Mouse (Mus musculus) hindbrain, postnatal 0 days (tissue): ENCODE measurements around the gene Elmo2. TPM values are rescaled to one million over a fixed set of nuclear protein-coding genes. Genes with fewer than 3 reads are reported as not detected.
A peak's percentile ranks its signal among the peaks of the same experiment; 100 is the strongest.

Experiments
- ATAC-seq: fragments of 200-750 bp; cut with Nextera tagmentation; 2 replicates; pipeline ENCODE4 v1.8.0; 2017; ENCODE audit warnings: mild to moderate bottlenecking, moderate TSS enrichment, moderate library complexity
- DNase-seq: peaks from one replicate; pipeline ENCODE4 v3.0.0-alpha.2; 2015; ENCODE audit warnings: low spot score
- H3K27ac ChIP-seq: fragments of 300-500 bp; sonication (generic); 2 replicates; pipeline ENCODE4 v1.5.1; 2014; ENCODE audit warnings: mild to moderate bottlenecking
- H3K27me3 ChIP-seq: fragments of 300-500 bp; sonication (generic); 2 replicates; pipeline ENCODE4 v1.6.1; 2014; ENCODE audit warnings: low read length, mixed read lengths; ENCODE audit not compliant: insufficient read depth
- H3K36me3 ChIP-seq: fragments of 300-500 bp; sonication (generic); 2 replicates; pipeline ENCODE4 v1.6.1; 2014; ENCODE audit warnings: low read length, mixed read lengths; ENCODE audit not compliant: insufficient read depth
- H3K4me1 ChIP-seq: fragments of 300-500 bp; sonication (generic); 2 replicates; pipeline ENCODE4 v1.6.1; 2014; ENCODE audit warnings: antibody characterized with exemption, low read length, mixed read lengths; ENCODE audit not compliant: insufficient read depth
- H3K4me2 ChIP-seq: fragments of 300-500 bp; sonication (generic); 2 replicates; pipeline ENCODE4 v1.6.1; 2014; ENCODE audit warnings: low read depth, mild to moderate bottlenecking, low read length, moderate library complexity, mixed read lengths
- H3K4me3 ChIP-seq: fragments of 300-500 bp; sonication (generic); 2 replicates; pipeline ENCODE4 v1.5.1; 2014; ENCODE audit warnings: low read length
- H3K9ac ChIP-seq: fragments of 300-500 bp; sonication (generic); replicated peaks from 2 replicates; pipeline ENCODE4 v1.6.1; 2014; ENCODE audit warnings: mild to moderate bottlenecking, low read length, moderate library complexity, mixed read lengths
- H3K9me3 ChIP-seq: fragments of 300-500 bp; sonication (generic); 2 replicates; pipeline ENCODE4 v1.6.1; 2016; ENCODE audit warnings: low read length, mixed read lengths
- CTCF ChIP-seq: IDR thresholded peaks from 2 replicates; pipeline ENCODE4 v1.5.1; 2016; ENCODE audit warnings: antibody characterized with exemption, control low read depth, low read depth
- WGBS: fragments of 180-500 bp; shearing (Covaris S2); extraction: QIAGEN DNeasy Blood & Tissue Kit; methylation state at CpG from one replicate; pipeline ENCODE4 v1.1.7; 2014; 5-methylcytosine and 5-hydroxymethylcytosine counted together
- polyA plus RNA-seq: library from polyadenylated mRNA; unstranded; fragments of >200 nt; fragmentation: Nextera tagmentation; extraction: Ambion mirVana; gene quantifications from 2 replicates; pipeline ENCODE4 v1.2.1, GENCODE M21; 2015
- total RNA-seq: library from RNA; depleted of rRNA; stranded (reverse); fragments of >200 nt; gene quantifications from 2 replicates; pipeline ENCODE4 v1.2.3, GENCODE M21; 2014

The Elmo2 gene
- total and polyA plus RNA-seq, 2 experiments from 2014 or later: 71.8 to 105 TPM

GRCm38 (mm10) chr2:165283644-165284043 is 42.6 kb downstream of the Elmo2 start:
- no peak for ATAC-seq
- no peak overlapping the region for H3K4me3 ChIP-seq

DNA sequence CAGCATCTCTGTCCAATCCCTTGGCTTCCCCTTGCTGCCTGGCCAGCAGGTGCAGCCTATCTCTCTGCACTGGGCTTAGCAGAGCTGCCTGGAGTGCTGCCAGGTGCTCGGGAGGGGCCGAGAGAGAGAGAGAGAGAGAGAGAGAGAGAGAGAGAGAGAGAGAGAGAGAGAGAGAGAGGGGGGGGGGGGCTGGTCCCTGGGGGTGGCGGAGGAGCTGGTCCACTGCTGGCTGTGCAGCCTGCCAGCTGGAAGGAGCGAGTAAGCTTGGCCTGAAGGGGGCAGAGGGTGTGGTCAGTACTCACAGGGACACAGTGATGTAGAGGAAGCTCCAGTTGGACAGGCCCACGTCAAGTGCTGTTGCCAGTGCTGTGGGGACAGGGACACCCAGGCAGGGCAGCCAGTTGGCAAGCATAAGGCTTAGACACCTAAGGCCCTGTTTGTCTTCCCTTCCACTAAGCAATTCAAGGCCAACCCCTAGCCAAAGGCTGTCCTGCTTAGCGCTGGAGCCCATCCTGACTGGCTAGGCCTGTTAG is 44.4 kb downstream of the Elmo2 start:
- peak; percentile 51; the same call in 1 of the 2 replicates for ATAC-seq
- H3K36me3 ChIP-seq: peaks cover 3% of the 10 kb centered on the region; the same call in 1 of the 2 replicates
- peak; percentile 31 for TF ChIP-seq CTCF
- DNase-seq: peak; percentile 67
- H3K27ac ChIP-seq: peak overlapping the region; percentile 48; the same call in 1 of the 2 replicates
- 26% methylated on average over 4 of the region's 6 CpGs for WGBS
- no peak overlapping the region for H3K9ac ChIP-seq
- 0 out of 2 replicates have a peak, but pooled peaks cover 3% of the 10 kb centered on the region for H3K27me3 ChIP-seq
- no peaks in the 10 kb centered on the region for H3K9me3 ChIP-seq
- peaks cover 12% of the 10 kb centered on the region; the same call in 1 of the 2 replicates for H3K4me1 ChIP-seq
- no peak overlapping the region for H3K4me3 ChIP-seq
- no peak overlapping the region for H3K4me2 ChIP-seq

More at GRCm38 (mm10) chr2:165283644-165284043, 42.6 kb downstream of the Elmo2 start:
- 94% methylated on average over 3 of the region's 3 CpGs for WGBS
- 0 out of 2 replicates have a peak, but pooled peaks cover 3% of the 10 kb centered on the region for H3K27me3 ChIP-seq
- no peak overlapping the region for H3K9ac ChIP-seq
- no peak overlapping the region for H3K27ac ChIP-seq
- DNase-seq: no peak
- no peak for TF ChIP-seq CTCF
- H3K4me1 ChIP-seq: peaks cover 23% of the 10 kb centered on the region
- no peaks in the 10 kb centered on the region for H3K9me3 ChIP-seq
- H3K4me2 ChIP-seq: no peak overlapping the region
- H3K36me3 ChIP-seq: peaks cover 3% of the 10 kb centered on the region; the same call in 1 of the 2 replicates

DNA sequence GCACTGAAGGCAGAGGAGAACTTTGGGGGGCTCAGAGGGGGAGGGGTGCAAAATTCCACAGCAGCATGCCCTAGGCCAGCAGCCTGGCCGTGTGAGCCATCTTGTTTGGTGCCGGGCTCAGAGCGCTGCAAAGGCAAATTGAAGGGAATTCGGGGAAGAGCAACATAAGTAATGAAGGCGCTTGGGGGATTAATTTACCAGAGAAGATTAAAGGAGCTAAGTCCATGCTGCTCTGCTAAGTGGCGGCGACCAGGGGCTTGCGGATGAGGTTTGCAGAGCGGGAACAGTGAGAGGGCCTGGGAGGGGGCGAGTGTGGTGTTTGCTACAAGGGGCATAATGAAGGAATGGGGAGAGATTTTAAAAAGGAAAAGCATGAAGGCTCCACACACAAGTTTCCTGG is 46.9 kb downstream of the Elmo2 start:
- Histone ChIP-seq H3K36me3 (peaks cover 3% of the 10 kb centered on the region; the same call in 1 of the 2 replicates), H3K4me3 (no peak overlapping the region), H3K9ac (no peak overlapping the region), H3K9me3 (no peaks in the 10 kb centered on the region), H3K27me3 (0 out of 2 replicates have a peak, but pooled peaks cover 3% of the 10 kb centered on the region), H3K27ac (no peak overlapping the region), H3K4me2 (no peak overlapping the region), H3K4me1 (peaks cover 14% of the 10 kb centered on the region)
- DNase-seq (no peak), ATAC-seq (no peak)
- 52% methylated on average over 10 of the region's 10 CpGs for WGBS
- TF ChIP-seq CTCF: no peak

DNA sequence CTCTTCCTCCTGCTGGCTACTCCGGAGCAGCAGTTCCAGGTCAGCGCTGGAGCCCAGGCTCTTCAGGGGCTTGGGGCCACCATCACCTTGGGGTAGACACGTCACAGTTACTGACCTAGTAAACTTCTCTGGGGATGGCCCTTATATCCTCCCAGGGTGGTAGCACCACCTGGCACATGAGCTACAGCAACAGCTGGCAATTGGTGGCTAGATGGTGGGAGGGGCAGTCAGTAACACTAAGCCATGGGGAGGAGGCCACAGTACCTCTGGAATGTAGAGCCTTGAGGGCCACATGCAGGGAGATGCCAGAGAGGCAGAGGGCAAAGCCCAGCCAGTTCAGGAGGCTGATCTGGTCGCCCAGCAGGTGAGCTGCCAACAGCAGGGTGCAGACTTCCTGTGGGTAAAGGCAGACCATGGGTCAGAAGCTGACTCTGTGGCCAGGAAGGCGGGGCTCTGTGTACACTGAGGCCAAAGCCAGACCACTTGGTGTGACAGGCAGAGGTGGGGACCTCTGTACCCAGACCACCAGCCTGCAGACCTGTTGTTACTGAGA is 49.0 kb downstream of the Elmo2 start:
- TF ChIP-seq CTCF: no peak
- Histone ChIP-seq H3K9me3 (no peaks in the 10 kb centered on the region), H3K9ac (no peak overlapping the region), H3K27me3 (0 out of 2 replicates have a peak, but pooled peaks cover 3% of the 10 kb centered on the region), H3K4me2 (no peak overlapping the region), H3K4me1 (peaks cover 8% of the 10 kb centered on the region), H3K4me3 (no peak overlapping the region), H3K36me3 (peaks cover 3% of the 10 kb centered on the region; the same call in 1 of the 2 replicates), H3K27ac (no peak overlapping the region)
- WGBS: 79% methylated on average over 5 of the region's 5 CpGs
- ATAC-seq (no peak), DNase-seq (no peak)

- Histone ChIP-seq H3K9me3 (no peaks in the 10 kb centered on the region), H3K9ac (no peak overlapping the region), H3K4me3 (no peak overlapping the region), H3K4me1 (peaks cover 10% of the 10 kb centered on the region), H3K36me3 (peaks cover 3% of the 10 kb centered on the region; the same call in 1 of the 2 replicates), H3K27me3 (0 out of 2 replicates have a peak, but pooled peaks cover 3% of the 10 kb centered on the region), H3K4me2 (no peak overlapping the region), H3K27ac (peak overlapping the region; percentile 72)
- peak; percentile 90 for DNase-seq
- peak; percentile 94 for TF ChIP-seq CTCF
- peak; percentile 66 for ATAC-seq
- WGBS: 16% methylated on average over 8 of the region's 8 CpGs
Measured at GRCm38 (mm10) chr2:165275824-165276223, 50.5 kb downstream of the Elmo2 start.

DNA sequence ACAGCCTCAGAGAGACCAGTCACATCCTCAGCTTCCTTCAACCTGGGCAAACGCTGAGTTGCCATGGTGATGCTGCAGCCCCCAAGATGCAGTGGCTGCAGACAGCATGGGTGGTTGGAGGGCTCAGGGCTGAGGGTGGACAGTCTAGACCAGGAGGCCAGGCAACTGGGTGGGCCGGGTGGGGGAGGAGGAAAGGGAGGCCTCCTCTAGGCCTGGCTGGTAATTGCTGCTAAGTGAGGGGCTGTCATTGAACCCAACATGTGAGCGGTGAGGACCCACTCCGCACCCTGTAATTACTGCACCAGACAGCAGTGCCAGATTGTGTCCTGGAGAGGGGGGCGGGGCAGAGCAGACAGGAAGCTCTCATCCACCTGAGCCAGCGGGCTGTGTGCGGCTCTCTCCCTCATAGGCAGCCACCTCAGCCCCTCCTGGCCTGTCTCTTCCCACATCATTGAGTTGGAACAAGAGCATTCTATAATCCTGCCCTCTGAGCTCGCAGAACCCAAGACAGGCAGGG is 51.1 kb downstream of the Elmo2 start:
- Histone ChIP-seq H3K4me1 (peaks cover 10% of the 10 kb centered on the region), H3K9ac (no peak overlapping the region), H3K27me3 (no peaks in the 10 kb centered on the region), H3K27ac (peak overlapping the region; percentile 72), H3K9me3 (no peaks in the 10 kb centered on the region), H3K4me2 (no peak overlapping the region), H3K4me3 (no peak overlapping the region), H3K36me3 (no peaks in the 10 kb centered on the region; the same call in 1 of the 2 replicates)
- DNase-seq: peak; percentile 60
- WGBS: 34% methylated on average over 8 of the region's 8 CpGs
- ATAC-seq: peak; percentile 56
- TF ChIP-seq CTCF: no peak
